Mouse (Mus musculus) liver, embryonic 14.5 days (tissue): Measurements from ENCODE around the gene Dhps. TPM values are rescaled to one million over a fixed set of nuclear protein-coding genes. Genes with fewer than 3 reads are reported as not detected.
A peak's percentile ranks its signal among the peaks of the same experiment; 100 is the strongest.

ENCODE experiments used
- ATAC-seq: fragments of 200-750 bp; cut with Nextera tagmentation; 2 replicates; pipeline ENCODE4 v1.8.0; 2017; ENCODE audit warnings: moderate number of reproducible peaks, mild to moderate bottlenecking, moderate library complexity; ENCODE audit not compliant: insufficient read depth
- DNase-seq, 3 experiments: peaks; one replicate each; pipeline ENCODE4 v3.0.0-alpha.2; 2012 to 2013; ENCODE audit warnings: low read depth in 3 of 3, low spot score in 3 of 3
- H3K27ac ChIP-seq: fragments of 300-500 bp; sonication (generic); 2 replicates; pipeline ENCODE4 v1.5.1; 2014; ENCODE audit warnings: moderate library complexity, mild to moderate bottlenecking, control low read depth, inconsistent platforms
- H3K27me3 ChIP-seq: fragments of 300-500 bp; sonication (generic); 2 replicates; pipeline ENCODE4 v1.6.1; 2014; ENCODE audit warnings: mild to moderate bottlenecking, low read length, moderate library complexity; ENCODE audit not compliant: control insufficient read depth, insufficient read depth
- H3K36me3 ChIP-seq: fragments of 300-500 bp; sonication (generic); replicated peaks from 2 replicates; pipeline ENCODE4 v1.6.1; 2014; ENCODE audit warnings: low read depth; ENCODE audit not compliant: control insufficient read depth, insufficient read depth
- H3K4me1 ChIP-seq, 2 experiments: fragments of 200-500 bp in 1 of 2; fragments of 300-500 bp in 1 of 2; sonication (generic) in 1 of 2; replicated peaks; 2 replicates each; pipeline ENCODE4 v1.6.1; 2012 to 2014; ENCODE audit warnings: antibody characterized with exemption in 1 of 2, inconsistent platforms in 1 of 2, low read length in 1 of 2; ENCODE audit not compliant: control insufficient read depth in 2 of 2, insufficient read depth in 2 of 2
- H3K4me2 ChIP-seq: fragments of 300-500 bp; sonication (generic); 2 replicates; pipeline ENCODE4 v1.6.1; 2014; ENCODE audit warnings: low read depth, mild to moderate bottlenecking, control low read depth, moderate library complexity
- H3K4me3 ChIP-seq, 2 experiments: fragments of 200-500 bp in 1 of 2; fragments of 300-500 bp in 1 of 2; sonication (generic) in 1 of 2; 2 replicates each; pipeline ENCODE4 v1.5.1; 2012 to 2014; ENCODE audit warnings: low read depth in 2 of 2, low read length in 2 of 2, mild to moderate bottlenecking in 2 of 2, control low read depth in 1 of 2, inconsistent platforms in 1 of 2, moderate library complexity in 1 of 2; ENCODE audit not compliant: insufficient read depth in 1 of 2
- H3K9ac ChIP-seq: fragments of 300-500 bp; sonication (generic); replicated peaks from 2 replicates; pipeline ENCODE4 v1.6.1; 2014; ENCODE audit warnings: mild to moderate bottlenecking, control low read depth, moderate library complexity
- H3K9me3 ChIP-seq: fragments of 300-500 bp; sonication (generic); 2 replicates; pipeline ENCODE4 v1.6.1; 2016; ENCODE audit warnings: low read length, mixed read lengths; ENCODE audit not compliant: control insufficient read depth
- CTCF ChIP-seq: IDR thresholded peaks from 2 replicates; pipeline ENCODE4 v1.5.1; 2016; ENCODE audit warnings: antibody characterized with exemption, low read depth, control low read depth
- EP300 ChIP-seq: IDR thresholded peaks from 2 replicates; pipeline ENCODE4 v1.6.1; 2016; ENCODE audit warnings: antibody characterized with exemption, low read depth
- WGBS: fragments of 180-500 bp; shearing (Covaris S2); extraction: QIAGEN DNeasy Blood & Tissue Kit; methylation state at CpG from one replicate; pipeline ENCODE4 v1.1.7; 2014; ENCODE audit not compliant: insufficient replicate concordance; 5-methylcytosine and 5-hydroxymethylcytosine counted together
- polyA plus RNA-seq, 2 experiments: library from polyadenylated mRNA; depleted of rRNA in 1 of 2; stranded (reverse) in 1 of 2; unstranded in 1 of 2; fragments of >200 nt; fragmentation: Nextera tagmentation in 1 of 2; extraction: Ambion mirVana in 1 of 2; gene quantifications; 2 replicates each; pipeline versions ENCODE4 v1.2.1 to v1.2.3; 2012 to 2014

Gene Dhps
- polyA plus RNA-seq, 2 experiments: 21.5 to 36.4 TPM

DNA sequence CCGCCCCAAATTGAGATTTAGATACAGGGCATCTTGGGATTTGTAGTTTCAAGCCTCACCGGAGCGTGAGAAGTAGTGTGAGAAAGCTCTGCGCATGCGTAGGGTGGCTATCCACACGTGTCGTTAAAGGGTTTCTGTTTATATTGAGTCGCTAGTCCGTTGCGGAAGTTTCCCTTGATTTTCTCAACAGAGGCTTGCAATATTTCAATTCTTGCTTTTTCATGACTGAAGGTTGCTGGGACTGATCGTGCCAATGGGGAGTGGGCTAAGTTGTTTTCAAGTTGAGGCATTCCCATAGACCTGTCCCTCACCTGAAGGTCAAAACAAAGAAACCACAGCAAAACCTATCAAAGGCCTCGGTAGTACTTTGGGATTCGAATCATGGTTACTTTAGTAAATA is 36.8 kb upstream of the Dhps start:
- DNase-seq (peak; percentile 70 to 71 (median 71)), ATAC-seq (no peak)
- H3K4me3 ChIP-seq: peak overlapping the region; percentile 50 to 79
- peaks cover 32% of the 10 kb centered on the region for H3K36me3 ChIP-seq
- no peak for TF ChIP-seq EP300
- no peak for TF ChIP-seq CTCF
- H3K27me3 ChIP-seq: no peaks in the 10 kb centered on the region
- H3K27ac ChIP-seq: peak overlapping the region; percentile 75
- peak overlapping the region; percentile 98 for H3K4me2 ChIP-seq
- H3K4me1 ChIP-seq: peaks cover 15 to 18% of the 10 kb centered on the region in 2 experiments
- peak overlapping the region; percentile 75 for H3K9ac ChIP-seq
- WGBS: 2% methylated on average over 13 of the region's 13 CpGs
- H3K9me3 ChIP-seq: no peaks in the 10 kb centered on the region

DNA sequence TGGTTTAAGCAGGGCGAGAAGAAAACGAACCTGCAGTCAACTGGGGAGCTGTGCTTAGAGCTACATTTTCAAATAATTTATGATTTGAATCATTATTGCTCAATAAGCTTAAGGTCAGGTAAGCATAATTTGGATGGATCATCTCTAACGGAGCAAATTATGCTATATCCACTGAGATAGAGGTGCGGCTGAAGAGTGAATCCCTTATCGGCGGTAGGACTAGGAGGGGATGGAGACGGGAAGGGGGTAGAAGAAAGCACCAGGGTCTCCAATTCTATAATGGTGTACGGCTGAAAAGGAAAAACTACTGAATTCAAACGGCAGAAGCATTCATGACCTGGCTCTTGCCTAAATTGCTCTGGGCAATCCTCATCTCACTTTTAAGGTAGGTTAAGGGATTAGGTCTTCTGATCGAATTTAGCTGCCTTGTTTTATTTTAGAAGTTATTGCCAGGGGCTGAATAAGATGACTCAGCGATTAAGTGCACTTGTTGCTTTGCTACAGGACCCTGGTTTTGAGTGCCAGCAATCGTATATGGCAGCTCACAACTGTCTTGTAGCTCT is 36.3 kb upstream of the Dhps start:
- no peak for DNase-seq
- peaks cover 32% of the 10 kb centered on the region for H3K36me3 ChIP-seq
- H3K4me1 ChIP-seq: peaks cover 15 to 18% of the 10 kb centered on the region in 2 experiments

DNA sequence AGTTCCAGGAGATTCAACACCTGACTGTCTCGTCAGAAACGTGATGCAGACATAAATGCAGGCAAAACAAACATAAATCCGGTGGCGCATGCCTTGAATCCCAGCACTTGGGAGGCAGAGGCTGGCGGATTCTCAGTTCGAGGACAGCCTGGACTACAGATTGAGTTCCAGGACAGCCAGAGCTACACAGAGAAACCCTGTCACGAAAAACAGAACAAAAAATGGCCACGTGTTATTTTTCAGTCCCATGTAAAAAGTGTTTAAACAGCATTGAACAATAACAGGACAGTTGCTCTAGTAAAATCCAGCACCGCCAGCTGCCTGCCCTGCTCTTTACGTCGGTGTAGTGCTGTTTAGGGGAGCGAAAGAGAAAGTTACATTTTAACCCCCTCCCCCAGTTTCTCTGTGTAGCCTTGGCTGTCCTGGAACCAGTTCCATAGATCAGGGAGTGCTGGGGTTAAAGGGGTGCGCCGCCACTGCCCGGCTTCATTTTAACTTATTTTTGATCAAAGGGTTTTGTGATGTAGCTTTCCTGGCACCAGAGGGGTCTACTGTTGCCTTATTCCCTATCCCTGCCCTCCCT is 35.7 kb upstream of the Dhps start:
- no peak for TF ChIP-seq EP300
- no peak for TF ChIP-seq CTCF
- peak in 1 of 3 experiments; percentile 31 for DNase-seq
- H3K9me3 ChIP-seq: no peaks in the 10 kb centered on the region
- H3K4me1 ChIP-seq: peaks cover 15 to 18% of the 10 kb centered on the region in 2 experiments
- ATAC-seq: peak; percentile 4; the same call in 1 of the 2 replicates
- peaks cover 33% of the 10 kb centered on the region for H3K36me3 ChIP-seq
- peak overlapping the region; percentile 79 to 91 for H3K4me3 ChIP-seq
- H3K4me2 ChIP-seq: peak overlapping the region; percentile 98
- H3K27me3 ChIP-seq: no peaks in the 10 kb centered on the region
- peak overlapping the region; percentile 75 for H3K27ac ChIP-seq
- under 1% methylated on average over 15 of the region's 15 CpGs for WGBS
- H3K9ac ChIP-seq: peak overlapping the region; percentile 75

More for the DNA sequence above, 36.3 kb upstream of the Dhps start:
- TF ChIP-seq CTCF: no peak
- Histone ChIP-seq H3K27ac (peak overlapping the region; percentile 75), H3K9ac (peak overlapping the region; percentile 75), H3K27me3 (no peaks in the 10 kb centered on the region), H3K9me3 (no peaks in the 10 kb centered on the region), H3K4me3 (peak overlapping the region; percentile 79 to 91), H3K4me2 (peak overlapping the region; percentile 98)
- no peak for ATAC-seq
- 2% methylated on average over 12 of the region's 12 CpGs for WGBS

DNA sequence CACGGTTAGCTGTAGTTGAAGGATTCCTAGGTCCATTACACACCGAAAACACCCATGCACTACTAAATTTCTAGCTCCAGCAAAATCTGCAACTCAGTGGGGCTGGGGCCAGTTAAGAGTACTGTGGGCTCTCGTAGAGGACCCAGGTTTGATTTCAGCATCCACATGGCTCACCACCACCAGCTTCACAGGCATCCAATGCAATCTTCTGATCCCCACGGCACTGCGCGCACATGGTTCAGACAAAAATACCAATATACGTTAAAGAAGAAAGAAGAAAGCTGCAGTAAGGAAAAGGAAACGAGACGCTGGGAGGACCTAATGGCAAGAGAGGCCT is 35.2 kb upstream of the Dhps start:
- ATAC-seq (peak; percentile 34), DNase-seq (no peak)
- TF ChIP-seq EP300: no peak
- no peak for TF ChIP-seq CTCF
- H3K9ac ChIP-seq: peak overlapping the region; percentile 75
- no peaks in the 10 kb centered on the region for H3K9me3 ChIP-seq
- H3K4me2 ChIP-seq: peak overlapping the region; percentile 98
- no peaks in the 10 kb centered on the region for H3K27me3 ChIP-seq
- H3K36me3 ChIP-seq: peaks cover 34% of the 10 kb centered on the region
- peak overlapping the region; percentile 75 for H3K27ac ChIP-seq
- peaks cover 15 to 18% of the 10 kb centered on the region in 2 experiments for H3K4me1 ChIP-seq
- WGBS: 0% methylated on average over 9 of the region's 9 CpGs
- peak overlapping the region; percentile 79 to 91 for H3K4me3 ChIP-seq

DNA sequence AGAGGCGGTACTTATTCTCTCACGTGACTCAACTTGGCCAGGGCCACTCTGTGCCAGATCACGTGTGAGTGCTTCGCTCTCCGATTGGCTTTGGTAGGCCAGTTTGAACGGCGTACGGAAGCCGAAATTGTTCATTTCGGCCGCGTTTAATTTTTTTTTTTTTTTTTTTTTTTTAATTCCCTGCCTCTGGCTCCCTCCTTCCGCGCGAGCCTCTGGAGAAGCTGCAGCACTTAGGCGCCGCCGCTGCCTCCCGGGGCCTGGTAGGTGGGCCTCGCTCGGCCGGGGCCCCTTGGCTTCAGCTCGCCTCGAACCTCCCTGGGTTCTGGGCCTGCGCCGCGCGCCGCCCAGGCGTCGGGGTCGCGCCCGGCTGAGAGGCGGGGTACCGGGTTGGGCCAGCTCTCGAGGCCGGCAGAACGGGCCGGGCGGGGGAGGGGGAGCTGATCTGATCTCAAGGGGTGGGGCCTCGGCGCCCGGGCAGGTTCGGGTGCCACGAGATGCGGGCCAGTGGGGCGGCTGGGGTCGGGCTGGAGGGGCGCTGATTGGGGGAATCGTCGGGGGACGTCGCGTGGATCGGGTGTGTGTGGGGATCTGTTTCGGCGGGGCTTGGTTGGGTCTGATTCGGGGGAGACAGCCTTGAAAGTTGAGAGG is 34.7 kb upstream of the Dhps start, which contains the start of gene Tnpo2:
Tnpo2 (plus strand) TSS at position 198 of the 648 bp plus-strand sequence.
- Histone ChIP-seq H3K27me3 (no peaks in the 10 kb centered on the region), H3K9ac (peak within 1 kb of the TSS; percentile 88), H3K4me1 (peaks cover 15 to 18% of the 10 kb centered on the region in 2 experiments), H3K27ac (peak within 1 kb of the TSS; percentile 75), H3K36me3 (peaks cover 35% of the 10 kb centered on the region), H3K4me3 (peak within 1 kb of the TSS; percentile 79 to 91), H3K9me3 (no peaks in the 10 kb centered on the region), H3K4me2 (peak within 1 kb of the TSS; percentile 98)
- WGBS: under 1% methylated on average over 59 of the region's 59 CpGs
- TF ChIP-seq CTCF: no peak
- no peak for TF ChIP-seq EP300
- ATAC-seq (peak; percentile 87), DNase-seq (peak; percentile 95 to 97 (median 96))
